Mouse (Mus musculus) thymus, adult 2 months (tissue): Measurements from ENCODE around the gene Flt3l. TPM values are rescaled to one million over a fixed set of nuclear protein-coding genes. Genes with fewer than 3 reads are reported as not detected.

ENCODE experiments used
- DNase-seq: peaks from one replicate; pipeline ENCODE4 v3.0.0; 2021
- H3K27ac ChIP-seq: fragments of 200-500 bp; 2 replicates; pipeline ENCODE4 v1.5.1; 2012; ENCODE audit warnings: low read length, control low read depth; ENCODE audit not compliant: control insufficient read depth, insufficient read depth
- H3K27me3 ChIP-seq: fragments of 200-500 bp; 2 replicates; pipeline ENCODE4 v1.6.1; 2012; ENCODE audit warnings: mild to moderate bottlenecking, low read length, moderate library complexity, mixed read lengths; ENCODE audit not compliant: control insufficient read depth, insufficient read depth
- H3K36me3 ChIP-seq: fragments of 200-500 bp; 2 replicates; pipeline ENCODE4 v1.6.1; 2012; ENCODE audit warnings: mild to moderate bottlenecking, low read length, moderate library complexity; ENCODE audit not compliant: control insufficient read depth, insufficient read depth
- H3K4me1 ChIP-seq: fragments of 200-500 bp; replicated peaks from 2 replicates; pipeline ENCODE4 v1.6.1; 2012; ENCODE audit warnings: low read length; ENCODE audit not compliant: control insufficient read depth, insufficient read depth
- H3K4me3 ChIP-seq: fragments of 200-500 bp; 2 replicates; pipeline ENCODE4 v1.5.1; 2012; ENCODE audit warnings: mild to moderate bottlenecking, low read length, control low read depth, moderate library complexity; ENCODE audit not compliant: control insufficient read depth, insufficient read depth
- CTCF ChIP-seq: fragments of 200-500 bp; IDR thresholded peaks from 2 replicates; pipeline ENCODE4 v1.5.1; 2012; ENCODE audit warnings: mild to moderate bottlenecking, control low read depth, low read length, moderate library complexity, borderline replicate concordance; ENCODE audit not compliant: control insufficient read depth, poor library complexity, insufficient read depth; ENCODE audit errors: extremely low read depth
- POLR2A ChIP-seq: fragments of 200-500 bp; IDR thresholded peaks from 2 replicates; pipeline ENCODE4 v1.6.1; 2012; ENCODE audit warnings: mild to moderate bottlenecking, low read length, control low read depth, moderate library complexity; ENCODE audit not compliant: control insufficient read depth, poor library complexity, insufficient read depth; ENCODE audit errors: extremely low read depth
- WGBS: fragments of 180-500 bp; shearing (Covaris S2); methylation state at CpG from one replicate; pipeline ENCODE4 v1.1.7; 2018; 5-methylcytosine and 5-hydroxymethylcytosine counted together
- polyA plus RNA-seq: library from polyadenylated mRNA; depleted of rRNA; stranded (reverse); fragments of >200 nt; gene quantifications from 2 replicates; pipeline ENCODE4 v1.2.3, GENCODE M21; 2012

The Flt3l gene
- polyA plus RNA-seq, 1 experiment, result 207 TPM

DNA sequence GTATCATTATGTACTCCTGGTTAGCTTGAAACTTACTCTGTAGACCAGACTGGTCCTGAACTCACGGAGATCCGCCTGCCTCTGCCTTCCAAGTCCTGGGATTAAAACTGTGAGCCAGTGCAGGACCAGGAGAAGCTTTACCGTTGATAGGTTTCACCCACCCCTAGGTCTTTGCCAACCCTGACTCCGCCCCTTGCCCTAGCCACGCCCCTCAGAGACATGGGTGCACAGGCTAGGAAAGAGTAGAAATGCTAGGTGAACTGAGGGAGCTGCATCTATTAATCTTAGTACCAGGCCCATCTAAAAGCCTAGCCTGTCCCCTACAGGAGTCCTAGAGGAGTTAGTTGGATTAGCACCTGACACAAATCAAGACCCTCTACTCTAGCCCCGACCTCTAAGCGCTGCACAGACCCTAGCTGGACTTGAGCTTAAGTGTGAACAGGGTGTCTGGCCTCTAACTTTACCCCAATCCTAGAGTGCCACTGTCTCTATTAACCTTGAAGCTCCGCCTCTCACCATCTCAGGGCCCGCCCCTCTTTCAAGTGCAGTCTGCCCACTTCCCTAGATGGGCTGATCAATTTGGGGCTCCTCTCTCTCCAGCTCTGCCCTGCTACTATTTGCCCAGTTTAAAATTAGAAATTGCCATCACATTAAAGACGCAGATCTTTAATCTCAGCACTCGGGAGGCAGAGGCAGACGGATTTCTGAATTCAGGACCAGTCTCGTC, 45.8 kb downstream of the Flt3l start:
- DNase-seq, result no peak
- Histone ChIP-seq H3K27me3 (peaks cover 10% of the 10 kb centered on the region), H3K4me3 (no peak overlapping the region), H3K36me3 (no peaks in the 10 kb centered on the region), H3K27ac (no peak overlapping the region), H3K4me1 (peaks cover 20% of the 10 kb centered on the region)
- WGBS, result 77% methylated on average over 13 of the region's 13 CpGs
- no peak for TF ChIP-seq POLR2A

- peaks cover 10% of the 10 kb centered on the region for H3K27me3 ChIP-seq
Observed at GRCm38 (mm10) chr7:45088597-45088996, 47.6 kb downstream of the Flt3l start.

DNA sequence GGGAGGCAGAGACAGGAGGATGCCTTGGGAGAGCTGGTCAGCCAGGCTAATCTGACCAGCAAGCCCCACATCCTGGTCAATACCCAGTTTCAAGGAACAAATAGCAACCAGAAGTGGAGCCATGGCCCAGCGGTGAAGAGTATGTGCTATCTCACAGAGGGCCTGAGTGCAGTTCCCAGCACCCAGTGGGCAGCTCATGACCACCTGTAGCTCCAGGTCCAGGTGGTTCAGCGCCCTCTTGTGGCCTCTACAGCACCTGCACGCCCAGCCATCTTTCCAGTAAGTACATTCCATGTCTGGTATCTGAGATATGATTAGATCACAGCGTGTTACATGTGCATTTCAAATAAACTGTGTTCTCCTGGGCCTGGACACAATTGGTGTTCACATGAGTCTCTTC, 50.1 kb downstream of the Flt3l start:
- no peak for DNase-seq
- Histone ChIP-seq H3K27me3 (peaks cover 2% of the 10 kb centered on the region; the same call in 1 of the 2 replicates), H3K4me3 (no peak overlapping the region), H3K27ac (no peak overlapping the region), H3K4me1 (peaks cover 26% of the 10 kb centered on the region), H3K36me3 (no peaks in the 10 kb centered on the region)
- TF ChIP-seq POLR2A (no peak), CTCF (0 out of 2 replicates have a peak, but pooled peaks have one; percentile 20)
- 84% methylated on average over 4 of the region's 4 CpGs for WGBS

More at GRCm38 (mm10) chr7:45088597-45088996, 47.6 kb downstream of the Flt3l start:
- H3K4me1 ChIP-seq, result peaks cover 20% of the 10 kb centered on the region
- DNase-seq, result no peak
- H3K36me3 ChIP-seq, result no peaks in the 10 kb centered on the region
- TF ChIP-seq CTCF (no peak), POLR2A (no peak)
- WGBS, result 96% methylated on average over 17 of the region's 17 CpGs
- H3K27ac ChIP-seq, result no peak overlapping the region
- no peak overlapping the region for H3K4me3 ChIP-seq

DNA sequence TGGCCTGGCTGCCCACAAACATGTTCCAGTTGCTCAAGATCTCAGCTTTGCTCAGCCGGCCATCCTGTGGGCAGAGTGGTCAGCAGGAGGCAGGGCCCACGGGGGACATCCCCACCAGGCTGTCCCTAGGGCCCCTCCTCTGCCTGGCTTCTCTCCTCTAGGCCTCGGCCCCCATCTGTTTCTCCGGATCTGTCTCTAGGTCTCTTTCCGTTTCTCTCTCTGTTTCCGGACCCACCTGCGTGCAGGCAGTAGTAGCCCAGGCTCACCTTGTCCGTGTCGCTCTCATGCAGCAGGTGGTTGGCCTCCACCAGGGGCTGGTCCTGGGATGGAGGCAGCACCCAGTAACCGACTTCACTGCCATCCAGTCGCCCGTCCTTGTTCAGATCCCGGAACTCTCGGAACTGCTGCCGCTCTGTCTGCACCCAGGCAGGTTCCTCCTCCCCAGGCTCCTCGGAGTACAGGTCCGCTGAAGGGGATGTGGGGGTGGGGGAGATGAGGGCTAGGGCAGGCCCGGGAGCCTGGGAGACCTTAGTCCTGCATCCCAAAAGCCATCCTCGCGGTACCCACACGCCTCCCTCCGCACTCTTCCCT, 52.8 kb downstream of the Flt3l start:
- TF ChIP-seq POLR2A, result no peak
- TF ChIP-seq CTCF, result no peak
- peak; percentile 29 for DNase-seq
- H3K4me3 ChIP-seq, result peak overlapping the region; percentile 18
- H3K27ac ChIP-seq, result peak overlapping the region; percentile 52
- whole genome bisulfite sequencing, result 37% methylated on average over 22 of the region's 22 CpGs
- H3K27me3 ChIP-seq, result no peaks in the 10 kb centered on the region
- no peaks in the 10 kb centered on the region for H3K36me3 ChIP-seq
- H3K4me1 ChIP-seq, result peaks cover 27% of the 10 kb centered on the region

DNA sequence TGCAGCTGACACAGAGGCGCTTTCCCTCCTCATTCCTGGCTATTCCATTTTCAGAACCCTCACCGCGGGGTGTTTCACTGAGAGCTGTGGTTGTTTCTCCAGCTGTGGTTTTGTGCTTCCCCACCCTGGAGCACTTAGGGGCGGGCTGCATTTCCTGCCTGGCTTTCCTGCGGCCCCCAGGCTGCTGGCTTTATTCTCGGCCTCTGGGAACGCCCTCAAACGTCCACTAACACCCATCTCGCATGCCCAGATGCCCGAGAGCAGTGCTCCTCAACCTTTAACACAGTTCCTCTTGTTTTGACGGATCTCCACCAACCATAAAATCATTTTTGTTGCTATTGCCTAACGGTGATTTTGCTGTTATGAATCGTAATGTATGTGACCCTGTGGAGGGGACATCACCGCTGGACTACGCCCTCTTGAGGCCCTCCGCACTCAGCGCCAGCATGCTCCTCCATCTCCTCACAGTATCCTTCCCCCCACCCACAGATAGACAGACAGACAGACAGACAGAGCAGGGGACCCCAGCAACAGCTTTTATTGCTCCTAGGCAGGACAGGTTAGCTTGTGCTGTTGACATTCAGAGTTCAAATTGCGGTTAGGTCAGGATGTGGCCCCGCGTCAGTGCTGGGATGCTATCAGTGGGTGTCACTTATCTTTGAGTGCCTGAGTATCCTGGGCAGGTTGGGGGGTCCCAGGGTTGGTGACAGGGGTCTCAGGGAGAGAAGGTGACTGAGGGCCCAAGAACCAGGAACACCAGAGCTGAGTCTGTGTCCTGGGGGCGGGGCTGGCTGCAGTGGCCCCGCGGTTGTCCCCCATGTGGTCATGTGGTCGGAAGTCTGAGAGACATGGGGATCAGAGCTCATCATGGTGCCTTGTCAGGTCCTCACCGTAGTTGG, 53.6 kb downstream of the Flt3l start:
- H3K4me3 ChIP-seq, result peak overlapping the region; percentile 18
- TF ChIP-seq CTCF (no peak), POLR2A (no peak)
- DNase-seq, result peak; percentile 43
- peak overlapping the region; percentile 52 for H3K27ac ChIP-seq
- 5% methylated on average over 25 of the region's 25 CpGs for WGBS
- H3K36me3 ChIP-seq, result no peaks in the 10 kb centered on the region
- peaks cover 27% of the 10 kb centered on the region for H3K4me1 ChIP-seq
- no peaks in the 10 kb centered on the region for H3K27me3 ChIP-seq

DNA sequence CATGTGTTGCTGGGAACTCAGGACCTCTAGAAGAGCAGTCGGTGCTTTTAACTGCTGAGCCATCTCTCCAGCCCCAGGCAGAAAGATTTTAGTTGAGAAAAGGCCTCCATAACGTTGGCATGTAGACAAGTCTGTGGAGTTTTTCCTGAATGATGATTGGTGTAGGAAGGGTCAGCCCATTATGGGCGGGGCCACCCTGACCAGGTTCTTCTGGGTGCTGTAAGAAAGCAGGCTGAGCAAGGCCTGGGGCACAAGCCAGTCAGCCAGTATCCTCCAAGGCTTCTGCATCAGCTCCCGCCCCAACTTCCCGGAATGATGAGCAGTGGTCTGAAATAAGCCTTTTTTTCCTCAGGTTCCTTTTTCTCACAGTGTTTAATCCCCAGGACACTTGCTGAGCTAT, 55.2 kb downstream of the Flt3l start:
- H3K4me1 ChIP-seq, result peaks cover 27% of the 10 kb centered on the region
- 87% methylated on average over 5 of the region's 5 CpGs for WGBS
- H3K27ac ChIP-seq, result no peak overlapping the region
- peaks cover 9% of the 10 kb centered on the region for H3K36me3 ChIP-seq
- TF ChIP-seq POLR2A, result no peak
- TF ChIP-seq CTCF, result no peak
- H3K27me3 ChIP-seq, result no peaks in the 10 kb centered on the region
- no peak overlapping the region for H3K4me3 ChIP-seq
- no peak for DNase-seq
